In the genomic region with DNA sequence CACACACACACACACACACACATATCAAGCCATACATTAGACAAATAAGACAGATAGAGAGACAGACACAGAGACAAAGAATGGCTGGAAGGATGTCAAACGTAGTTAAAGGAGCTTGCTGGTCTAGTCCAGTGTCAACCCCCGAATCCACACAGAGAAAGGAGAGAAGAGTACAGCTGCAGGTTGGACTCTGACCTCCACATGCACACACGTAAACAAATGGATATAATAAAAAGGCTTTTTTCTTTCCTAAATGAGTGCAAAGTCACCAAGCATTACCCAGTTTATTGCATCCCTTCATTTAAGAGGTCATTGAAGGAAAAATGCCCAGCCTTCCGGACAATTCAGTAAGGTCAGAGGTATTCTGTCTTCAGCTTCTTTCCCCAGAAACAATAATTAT, we compare ENCODE assay signal across 25 mouse cellular contexts.
"Had no signal": no experiment of that assay in that cellular context is flagged by ENCODE, and none has a peak within 500 bp of the region (broad histone marks: within the 10 kb centered on the region; RNA-seq: fewer than 3 reads in every experiment).

No protein-coding gene starts in this region.

- H3K4me2 ChIP-seq: heart, embryonic 11.5 days; heart, embryonic 13.5 days; heart, embryonic 15.5 days; hindbrain, embryonic 13.5 days; hindbrain, embryonic 15.5 days; limb, embryonic 13.5 days; limb, embryonic 15.5 days; liver, embryonic 12.5 days had no signal

- H3K27ac ChIP-seq: gastrocnemius, adult 2 months; heart, adult 2 months; heart, embryonic 13.5 days; heart, embryonic 15.5 days; hindbrain, embryonic 13.5 days; hindbrain, embryonic 15.5 days; hindbrain, postnatal 0 days; limb, embryonic 13.5 days; limb, embryonic 15.5 days; liver, embryonic 12.5 days; liver, embryonic 14.5 days had no signal

- H3K36me3 ChIP-seq: heart, embryonic 13.5 days; heart, embryonic 15.5 days; hindbrain, embryonic 13.5 days; hindbrain, embryonic 15.5 days; limb, embryonic 13.5 days; limb, embryonic 15.5 days; liver, embryonic 12.5 days had no signal

- H3K9me3 ChIP-seq: heart, embryonic 13.5 days; heart, embryonic 15.5 days; hindbrain, embryonic 13.5 days; hindbrain, embryonic 15.5 days; limb, embryonic 13.5 days; limb, embryonic 15.5 days; liver, embryonic 12.5 days had no signal

- H3K27me3 ChIP-seq: heart, embryonic 13.5 days; heart, embryonic 15.5 days; hindbrain, embryonic 13.5 days; hindbrain, embryonic 15.5 days; limb, embryonic 13.5 days; limb, embryonic 15.5 days; liver, embryonic 12.5 days had no signal

- DNase-seq: gastrocnemius, adult 2 months; gastrocnemius, postnatal 10 days; gastrocnemius, postnatal 25 days; heart, adult 11 months; heart, adult 2 months; heart, postnatal 14 days; heart, postnatal 36 days; kidney, adult 18-20 months; kidney, adult 8-10 months; kidney, postnatal 10 days; kidney, postnatal 25 days; kidney, postnatal 4 days; layer of hippocampus, adult 9-11 months; layer of hippocampus, postnatal 36 days; left cerebral cortex, postnatal 4 days had no signal

- H3K4me3 ChIP-seq: gastrocnemius, adult 2 months; heart, adult 2 months; heart, embryonic 13.5 days; heart, embryonic 15.5 days; hindbrain, embryonic 13.5 days; hindbrain, embryonic 15.5 days; limb, embryonic 13.5 days; limb, embryonic 15.5 days; liver, embryonic 12.5 days had no signal

- ATAC-seq: hindbrain, postnatal 0 days; liver, embryonic 12.5 days had no signal

- H3K9ac ChIP-seq: heart, embryonic 13.5 days; heart, embryonic 15.5 days; hindbrain, embryonic 13.5 days; hindbrain, embryonic 15.5 days; limb, embryonic 13.5 days; limb, embryonic 15.5 days; liver, embryonic 12.5 days; liver, embryonic 14.5 days had no signal

- H3K4me1 ChIP-seq: limb, embryonic 13.5 days; limb, embryonic 15.5 days had no signal
